Mouse (Mus musculus): Measurements from ENCODE around the gene Gm20696.

Gm20696 gene

GRCm38 (mm10) chr6:99663232-99663631 is 3.4 kb downstream of the Gm20696 start:
- no peak for DNase-seq

- DNase-seq = no peak
Observed at GRCm38 (mm10) chr6:99660443-99660842, 6.2 kb downstream of the Gm20696 start.

GRCm38 (mm10) chr6:99658586-99658985 is 8.0 kb downstream of the Gm20696 start:
- no peak for DNase-seq

- DNase-seq = no peak
Observed at GRCm38 (mm10) chr6:99656088-99656487, 10.5 kb downstream of the Gm20696 start.

GRCm38 (mm10) chr6:99655488-99655887 is 11.1 kb downstream of the Gm20696 start:
- no peak for DNase-seq

GRCm38 (mm10) chr6:99654343-99654742 is 12.3 kb downstream of the Gm20696 start:
- no peak for DNase-seq

GRCm38 (mm10) chr6:99652341-99652740 is 14.3 kb downstream of the Gm20696 start:
- DNase-seq = no peak

GRCm38 (mm10) chr6:99649307-99649706 is 17.3 kb downstream of the Gm20696 start:
- no peak for DNase-seq

GRCm38 (mm10) chr6:99646344-99646743 is 20.3 kb downstream of the Gm20696 start:
- no peak for DNase-seq

GRCm38 (mm10) chr6:99644876-99645275 is 21.7 kb downstream of the Gm20696 start:
- no peak for DNase-seq

- DNase-seq = no peak
Observed at GRCm38 (mm10) chr6:99644386-99644785, 22.2 kb downstream of the Gm20696 start.

- DNase-seq = peak; percentile 86
Observed at GRCm38 (mm10) chr6:99643439-99644199, 23.0 kb downstream of the Gm20696 start.

GRCm38 (mm10) chr6:99637456-99637855 is 29.1 kb downstream of the Gm20696 start:
- no peak for DNase-seq

GRCm38 (mm10) chr6:99636801-99637200 is 29.8 kb downstream of the Gm20696 start:
- no peak for DNase-seq

GRCm38 (mm10) chr6:99636121-99636520 is 30.5 kb downstream of the Gm20696 start:
- DNase-seq = no peak

GRCm38 (mm10) chr6:99632121-99632980 is 34.2 kb downstream of the Gm20696 start:
- DNase-seq = no peak

GRCm38 (mm10) chr6:99631637-99632036 is 35.0 kb downstream of the Gm20696 start:
- no peak for DNase-seq

- no peak for DNase-seq
Observed at GRCm38 (mm10) chr6:99629726-99630458, 36.7 kb downstream of the Gm20696 start.

GRCm38 (mm10) chr6:99626347-99626746 is 40.2 kb downstream of the Gm20696 start:
- DNase-seq = no peak

- no peak for DNase-seq
Observed at GRCm38 (mm10) chr6:99625803-99626202, 40.8 kb downstream of the Gm20696 start.

- no peak for DNase-seq
Observed at GRCm38 (mm10) chr6:99625306-99625705, 41.3 kb downstream of the Gm20696 start.

GRCm38 (mm10) chr6:99624542-99624941 is 42.1 kb downstream of the Gm20696 start:
- DNase-seq = no peak

- DNase-seq = peak; percentile 60
Observed at GRCm38 (mm10) chr6:99623641-99624040, 43.0 kb downstream of the Gm20696 start.

Measured in kidney, postnatal 10 days (tissue).